Mouse (Mus musculus): ENCODE measurements around the gene Odf3b.

Odf3b gene

DNA sequence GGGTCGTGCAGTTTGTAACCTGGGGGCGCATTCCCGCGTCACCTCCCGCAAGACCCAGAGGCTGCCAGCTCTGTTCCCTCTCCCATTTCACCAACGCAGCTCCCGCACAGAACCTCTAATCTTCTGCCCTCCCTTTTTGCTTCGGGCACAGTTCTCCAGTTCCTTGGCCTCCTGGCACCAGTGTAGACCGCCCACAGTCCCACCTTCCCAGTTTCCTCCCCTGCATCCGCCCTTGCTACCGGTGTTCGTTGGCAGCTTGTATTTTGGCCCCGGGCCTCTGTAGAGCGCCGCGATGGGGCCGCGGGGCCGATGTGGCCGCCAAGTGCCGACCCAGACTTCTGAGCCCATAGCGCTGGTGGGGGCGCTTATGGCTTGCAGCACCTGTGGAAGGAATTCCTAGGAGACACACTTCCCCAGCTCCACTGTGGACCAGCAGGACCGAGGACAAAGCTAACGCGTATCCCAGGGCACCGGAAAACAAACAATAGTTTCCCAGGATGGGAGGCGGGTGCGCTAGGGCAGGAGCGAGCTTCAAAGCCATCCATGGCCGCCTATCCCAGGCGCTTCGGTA is at the start of gene Odf3b:
TSS of gene Odf3b (minus strand) at position 452 of the 571 bp plus-strand sequence.
- DNase-seq (ENCODE audit: low spot score in 2 of 2) = no peak

- no peak for DNase-seq (ENCODE audit: low spot score in 2 of 2)
Observed at GRCm38 (mm10) chr15:89428136-89428790, 49.2 kb upstream of the Odf3b start.

DNA sequence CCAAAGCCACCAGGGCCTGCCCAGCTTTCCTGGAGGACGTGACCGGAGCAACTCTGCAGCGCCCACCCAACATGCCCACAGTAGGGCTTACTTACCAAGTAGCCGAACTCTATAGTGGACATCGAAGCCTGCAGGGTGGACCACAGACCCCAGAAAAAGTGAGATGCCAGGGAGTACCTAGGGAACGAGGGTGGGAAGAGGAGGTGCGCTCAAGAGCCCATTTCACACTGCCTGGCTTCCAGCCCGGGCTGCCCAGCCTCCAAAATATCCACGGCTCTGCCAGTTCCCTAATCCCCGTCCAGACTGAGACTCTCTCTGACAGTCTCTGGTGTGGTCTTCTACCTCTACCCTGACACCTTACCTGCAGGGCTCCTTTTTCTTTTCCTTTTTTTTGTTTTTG is 47.6 kb upstream of the Odf3b start:
- no peak for DNase-seq (ENCODE audit: low spot score in 2 of 2)

DNA sequence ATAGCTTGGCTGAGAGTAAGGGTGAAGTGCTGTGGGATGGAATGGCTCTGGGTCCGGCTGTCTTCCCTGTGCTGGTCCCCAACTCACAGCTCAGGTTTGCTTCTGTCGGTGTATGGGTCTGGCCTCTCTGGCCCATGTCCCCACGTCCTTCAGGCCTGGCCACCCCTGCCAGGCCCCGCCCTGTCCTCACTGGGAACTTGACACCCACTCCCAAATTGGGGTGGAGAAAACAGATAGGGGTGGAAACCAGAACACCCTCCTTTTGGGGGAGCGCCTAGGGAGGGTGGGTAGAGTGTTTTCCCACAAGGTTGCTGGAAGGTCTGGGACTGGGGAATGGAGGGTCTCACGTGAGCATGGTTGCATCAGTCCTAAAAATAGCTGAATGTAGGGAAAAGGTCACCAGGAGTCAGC is 46.6 kb upstream of the Odf3b start, which contains the start of gene Cpt1b:
TSS of gene Cpt1b (minus strand) at position 153 of the 411 bp plus-strand sequence.
- no peak for DNase-seq (ENCODE audit: low spot score in 2 of 2)

DNA sequence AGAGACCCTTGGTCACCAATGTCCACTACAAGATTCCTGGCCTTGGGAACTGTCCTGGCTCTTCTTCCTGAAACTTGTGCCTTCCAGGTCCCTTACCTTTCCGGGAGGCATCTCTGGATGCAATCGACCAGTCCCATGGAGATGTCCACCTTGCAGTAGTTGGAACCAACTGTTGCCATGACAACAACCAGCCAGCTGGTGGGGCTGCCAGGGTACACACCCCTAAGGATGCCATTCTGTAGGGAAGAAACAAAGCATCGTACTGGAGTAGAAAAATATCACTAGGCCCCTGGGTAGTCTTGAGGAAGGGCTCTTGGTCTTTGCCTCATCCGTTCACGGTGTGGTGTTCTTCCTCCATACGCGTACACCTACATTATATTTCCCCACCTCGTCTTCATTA is 45.5 kb upstream of the Odf3b start:
- DNase-seq (ENCODE audit: low spot score in 2 of 2) = no peak

DNA sequence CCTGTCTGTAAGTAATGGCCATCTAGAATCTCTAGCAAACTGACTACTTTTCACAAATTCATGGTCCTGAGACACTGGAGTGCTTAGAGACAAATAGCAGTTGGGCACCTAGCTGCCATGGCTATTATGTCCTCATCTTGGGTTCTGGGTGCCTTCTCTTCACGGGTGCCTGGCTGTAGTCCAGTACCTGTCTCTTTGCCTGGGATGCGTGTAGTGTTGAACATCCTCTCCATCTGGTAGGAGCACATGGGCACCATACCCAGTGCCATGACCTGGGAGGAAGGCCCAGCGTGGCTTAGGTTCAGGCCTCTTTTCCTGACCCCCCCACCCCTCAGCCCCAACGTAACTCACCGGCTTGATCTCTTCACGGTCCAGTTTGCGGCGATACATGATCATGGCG is 42.9 kb upstream of the Odf3b start:
- DNase-seq (ENCODE audit: low spot score in 2 of 2) = no peak

DNA sequence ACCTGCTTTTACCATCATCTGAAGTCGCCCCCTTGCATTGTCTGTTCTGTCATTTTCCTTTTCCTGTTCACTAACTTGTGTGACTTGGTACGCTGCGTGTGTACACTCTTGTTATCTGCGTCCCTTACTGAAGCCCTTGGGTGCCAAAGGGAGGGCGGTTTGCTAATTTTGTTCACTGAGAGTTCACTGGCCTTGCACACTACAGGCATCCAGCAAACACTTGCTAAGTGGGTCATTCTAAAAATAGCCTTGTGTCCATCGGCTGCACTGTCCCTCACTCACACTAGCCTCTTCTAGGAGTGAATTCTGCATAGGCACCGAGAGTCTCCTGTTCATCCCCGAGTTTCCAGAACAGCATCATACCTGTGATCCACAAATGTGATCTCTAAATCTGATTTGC is 36.2 kb upstream of the Odf3b start:
- no peak for DNase-seq (ENCODE audit: low spot score in 2 of 2)

DNA sequence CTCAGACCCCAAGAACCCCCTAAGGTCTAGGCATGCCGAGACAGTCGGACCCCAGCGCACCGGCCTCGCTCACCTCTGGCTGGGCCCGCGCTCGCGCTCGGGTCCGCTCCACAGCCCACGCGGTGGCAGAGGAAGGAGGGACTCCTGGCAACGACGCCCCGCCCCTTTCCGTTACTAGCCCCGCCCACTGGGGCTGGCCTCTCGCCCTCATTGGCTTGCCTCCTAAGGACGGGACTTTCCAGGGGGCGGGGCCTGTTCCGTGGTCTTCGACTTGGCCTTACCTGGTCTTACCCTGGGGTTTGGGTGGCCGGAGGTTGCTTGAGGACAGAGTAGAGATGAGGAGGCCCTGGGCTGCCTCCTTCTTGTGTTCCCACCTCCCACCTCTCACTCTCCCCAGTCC is 31.0 kb upstream of the Odf3b start, which contains the start of gene Syce3:
TSS of gene Syce3 (minus strand) at position 386 of the 400 bp plus-strand sequence.
- no peak for DNase-seq (ENCODE audit: low spot score in 2 of 2)

DNA sequence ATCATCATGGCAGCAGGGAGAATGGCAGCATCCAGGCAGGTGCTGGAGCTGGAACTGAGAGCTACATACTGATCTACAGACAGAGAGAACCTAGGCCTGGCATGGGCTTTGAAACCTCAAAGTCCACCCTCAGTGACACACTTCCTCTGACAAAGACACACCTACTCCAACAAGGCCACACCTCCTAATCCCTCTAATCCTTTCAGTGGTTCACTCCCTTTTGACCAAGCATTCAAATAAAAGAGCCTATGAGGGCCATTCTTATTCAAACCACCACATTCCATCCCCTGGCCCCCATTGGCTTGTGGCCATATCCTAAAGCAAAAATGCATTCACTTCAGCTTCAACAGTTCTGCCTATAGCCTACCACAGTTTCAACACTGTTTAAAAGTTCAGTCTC is 27.6 kb upstream of the Odf3b start:
- no peak for DNase-seq (ENCODE audit: low spot score in 2 of 2)

DNA sequence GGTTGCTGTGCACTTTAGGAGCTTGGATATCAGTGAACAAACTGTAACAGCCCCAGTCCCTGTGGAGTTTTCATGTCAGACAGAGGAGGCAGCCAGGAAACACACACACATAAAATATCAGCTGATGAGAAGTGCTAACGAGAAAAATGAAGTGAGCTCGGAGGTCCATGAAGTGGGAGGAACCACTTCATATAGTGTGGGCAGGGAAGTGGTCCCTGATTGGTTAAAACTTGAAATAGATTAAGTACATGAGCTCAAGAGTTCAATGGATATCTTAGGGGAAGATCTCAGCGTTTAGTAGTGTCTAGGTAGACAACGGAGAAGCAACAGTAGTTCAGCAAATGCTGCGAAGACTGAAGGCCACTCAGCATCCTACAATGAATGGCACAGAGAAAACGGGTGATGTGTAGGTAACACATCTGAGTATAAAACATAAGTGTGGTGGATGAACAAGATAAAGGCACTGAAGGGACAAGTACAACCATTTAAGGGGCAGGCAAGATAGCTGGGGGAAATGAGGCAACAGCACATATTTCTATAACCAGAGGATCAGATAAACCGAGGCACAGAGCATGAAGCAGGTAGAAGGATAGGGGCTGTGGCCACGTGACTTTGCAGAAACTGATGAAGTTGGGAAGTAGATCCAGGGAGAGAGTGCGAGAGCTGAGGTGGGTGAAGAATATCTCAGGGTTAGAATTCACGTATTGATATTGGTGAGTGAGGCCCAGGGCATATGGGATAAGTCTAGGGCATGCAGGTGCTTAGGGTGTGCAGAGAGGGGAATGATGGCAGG is 25.9 kb upstream of the Odf3b start:
- DNase-seq (ENCODE audit: low spot score in 2 of 2) = no peak

DNA sequence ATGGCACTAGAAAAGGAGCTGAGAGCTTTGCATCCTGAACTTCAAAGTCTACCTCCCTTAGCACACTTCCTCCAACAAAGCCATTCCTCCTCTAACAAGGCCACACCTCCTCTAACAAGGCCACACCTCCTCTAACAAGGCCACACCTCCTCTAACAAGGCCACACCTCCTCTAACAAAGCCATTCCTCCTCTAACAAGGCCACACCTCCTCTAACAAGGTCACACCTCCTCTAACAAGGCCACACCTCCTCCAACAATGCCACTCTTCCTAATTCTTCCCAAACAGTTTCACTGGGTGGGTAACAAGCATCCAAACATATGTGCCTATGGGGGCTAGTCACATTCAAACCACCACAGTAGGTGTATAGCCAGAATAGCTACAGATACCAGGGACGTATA is 23.4 kb upstream of the Odf3b start:
- no peak for DNase-seq (ENCODE audit: low spot score in 2 of 2)

GRCm38 (mm10) chr15:89399716-89400115 is 20.6 kb upstream of the Odf3b start:
- DNase-seq (ENCODE audit: low spot score in 2 of 2) = no peak

- no peak for DNase-seq (ENCODE audit: low spot score in 2 of 2)
Observed at GRCm38 (mm10) chr15:89398146-89398545, 19.1 kb upstream of the Odf3b start.

GRCm38 (mm10) chr15:89396883-89397282 is 17.8 kb upstream of the Odf3b start:
- DNase-seq (ENCODE audit: low spot score in 2 of 2) = no peak

- no peak for DNase-seq (ENCODE audit: low spot score in 2 of 2)
Observed at GRCm38 (mm10) chr15:89390081-89390480, 11.0 kb upstream of the Odf3b start.

DNA sequence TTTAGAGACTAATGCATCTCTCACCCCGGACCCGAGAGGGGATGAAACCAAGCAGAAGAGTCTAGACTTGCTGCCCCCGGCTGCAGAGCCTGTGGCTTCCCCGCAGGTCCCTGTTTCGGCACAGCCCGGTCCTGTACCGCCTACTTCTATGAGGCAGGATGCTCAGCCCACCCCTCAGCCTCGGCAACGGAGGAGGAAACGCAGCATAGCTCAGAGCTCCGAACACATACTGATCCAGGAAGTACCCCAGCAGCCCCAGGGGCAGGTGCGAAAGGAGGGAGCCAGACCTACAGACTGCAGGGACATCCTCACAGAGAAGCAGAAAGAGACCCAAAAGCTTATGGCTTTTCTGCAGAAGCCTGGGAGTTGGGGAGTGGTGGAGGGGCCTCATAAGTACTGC is 8.0 kb upstream of the Odf3b start:
- no peak for DNase-seq (ENCODE audit: low spot score in 2 of 2)

DNA sequence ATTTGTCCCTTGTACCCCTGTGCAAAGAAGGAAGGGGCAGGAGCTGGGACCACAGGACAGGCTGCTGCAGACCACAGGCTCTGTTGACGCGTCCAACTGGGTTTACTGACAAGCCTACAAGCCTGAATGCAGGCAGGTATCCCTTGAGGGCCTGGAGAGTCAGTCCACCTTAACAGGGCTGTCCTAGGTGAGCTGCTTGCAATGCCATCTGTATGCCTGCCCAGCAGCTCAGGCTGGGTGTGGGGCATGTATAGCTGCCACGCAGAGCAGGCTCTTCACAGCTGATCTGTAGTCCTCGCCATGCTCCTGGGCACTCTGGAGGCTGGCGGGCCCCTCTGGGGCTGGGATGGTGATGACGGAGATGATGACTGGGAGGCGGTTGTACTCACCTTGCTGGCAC is 5.5 kb upstream of the Odf3b start, which contains the start of gene Klhdc7b:
TSS of gene Klhdc7b (plus strand) at position 301 of the 400 bp plus-strand sequence.
- DNase-seq (ENCODE audit: low spot score in 2 of 2) = no peak

- no peak for DNase-seq (ENCODE audit: low spot score in 2 of 2)
Observed at GRCm38 (mm10) chr15:89379429-89379828, 347 bp upstream of the Odf3b start.

DNA sequence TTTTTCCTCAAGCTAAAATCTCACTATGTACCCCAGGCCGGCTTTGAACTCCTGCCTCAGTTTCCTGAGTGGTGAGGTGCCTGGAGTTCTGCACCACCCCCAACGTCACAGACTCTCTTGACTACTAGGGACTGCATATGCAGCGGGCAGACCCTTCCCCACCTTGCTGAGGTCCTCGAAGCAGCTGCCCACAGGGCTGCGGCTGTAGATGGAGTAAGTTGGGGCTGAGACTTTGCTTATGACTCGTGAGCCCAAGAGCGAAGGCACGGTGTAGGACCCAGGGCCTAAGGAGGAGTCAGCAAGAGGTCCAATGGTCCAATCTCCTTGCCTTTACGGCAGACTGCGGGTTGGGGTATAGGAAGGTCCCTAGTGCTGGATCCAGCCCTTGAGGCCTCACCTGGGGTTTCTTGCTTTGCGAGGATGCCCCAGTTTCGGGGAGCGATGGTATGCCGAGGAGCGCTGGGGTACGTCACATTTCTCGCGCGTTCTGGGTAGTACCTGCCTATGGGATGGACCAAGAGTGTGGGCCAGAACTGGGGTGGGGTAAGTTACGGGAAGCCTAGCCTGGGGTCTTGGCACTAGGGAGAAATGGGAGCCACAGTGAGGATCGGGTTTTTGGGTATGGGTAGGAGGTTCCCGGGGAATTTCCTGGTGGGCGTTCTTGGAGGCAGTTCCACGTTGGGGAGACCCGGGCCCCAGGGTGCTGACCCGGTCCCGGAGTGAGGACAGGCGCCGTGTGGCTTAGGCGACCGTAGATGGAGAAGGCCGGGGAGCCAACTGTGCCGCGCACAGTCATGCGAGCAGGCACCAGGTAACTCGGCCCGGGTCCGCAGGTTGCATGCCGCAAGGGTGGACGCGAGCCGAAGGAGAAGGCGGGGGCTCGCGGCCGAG is 899 bp downstream of the Odf3b start:
- no peak for DNase-seq (ENCODE audit: low spot score in 2 of 2)

- no peak for DNase-seq (ENCODE audit: low spot score in 2 of 2)
Observed at GRCm38 (mm10) chr15:89377362-89377761, 1.7 kb downstream of the Odf3b start.

DNA sequence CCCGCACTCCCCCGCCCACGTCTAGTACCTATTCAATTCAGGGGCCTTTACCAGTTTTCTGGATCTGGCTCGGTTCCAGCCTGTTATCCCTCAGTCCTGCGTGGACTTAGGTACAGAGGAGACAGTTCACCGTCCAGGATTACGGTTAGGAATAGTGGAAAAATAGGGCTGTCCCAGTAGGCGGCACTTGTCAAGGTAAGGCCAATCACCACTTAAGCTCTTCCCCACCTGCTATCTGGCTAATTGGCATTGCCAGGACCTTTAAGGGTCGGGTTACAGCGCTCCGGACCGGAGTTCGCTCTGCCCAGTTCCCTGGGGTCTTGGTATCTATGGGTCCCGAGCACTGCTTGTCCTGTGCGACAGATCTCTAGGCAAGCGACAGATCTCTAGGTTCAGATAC is 2.1 kb downstream of the Odf3b start, which contains the start of gene Tymp:
TSS of gene Tymp (minus strand) at position 83 of the 400 bp plus-strand sequence.
- no peak for DNase-seq (ENCODE audit: low spot score in 2 of 2)

- no peak for DNase-seq (ENCODE audit: low spot score in 2 of 2)
Observed at GRCm38 (mm10) chr15:89376040-89376439, 3.0 kb downstream of the Odf3b start.
